14 mouse cellular contexts compared by ENCODE assay signal in the genomic region with DNA sequence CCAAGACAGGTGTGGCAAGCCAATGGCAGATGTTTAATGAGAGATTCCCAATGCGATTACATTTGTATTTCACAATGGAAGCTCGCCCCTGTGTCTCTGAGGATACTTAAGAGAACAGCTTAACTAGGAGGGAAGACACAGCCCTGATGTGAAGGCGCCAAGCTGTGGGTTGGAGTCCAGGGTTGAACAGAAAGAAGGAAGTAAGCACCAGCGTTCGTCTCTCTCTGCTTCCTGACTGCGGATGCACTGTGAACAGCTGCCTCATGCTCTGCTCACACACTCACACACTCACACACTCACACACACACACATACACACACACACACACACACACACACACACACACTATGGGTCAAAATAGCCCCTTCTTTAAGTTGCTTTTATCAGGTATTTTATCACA.
"Had no signal": no experiment of that assay in that cellular context is flagged by ENCODE, and none has a peak within 500 bp of the region (broad histone marks: within the 10 kb centered on the region; RNA-seq: fewer than 3 reads in every experiment).

No protein-coding gene starts in this region.

- DNase-seq: lung, adult 18-20 months; lung, embryonic 14.5 days; lung, postnatal 10 days; lung, postnatal 4 days; midbrain, embryonic 14.5 days; retina, postnatal 1 day; right cerebral cortex, adult 18-20 months; right cerebral cortex, postnatal 25 days; right cerebral cortex, postnatal 4 days; spleen, adult 18-20 months; thymus, adult 18-20 months; thymus, postnatal 14 days; thymus, postnatal 4 days had no signal

- ATAC-seq: midbrain, embryonic 16.5 days had no signal
